Mouse (Mus musculus): Measurements from ENCODE around the gene Cfap54. TPM values are rescaled to one million over a fixed set of nuclear protein-coding genes. Genes with fewer than 3 reads are reported as not detected.
A peak's percentile ranks its signal among the peaks of the same experiment; 100 is the strongest.

The Cfap54 gene
- polyA plus RNA-seq, 1 experiment = 0.09 TPM

DNA sequence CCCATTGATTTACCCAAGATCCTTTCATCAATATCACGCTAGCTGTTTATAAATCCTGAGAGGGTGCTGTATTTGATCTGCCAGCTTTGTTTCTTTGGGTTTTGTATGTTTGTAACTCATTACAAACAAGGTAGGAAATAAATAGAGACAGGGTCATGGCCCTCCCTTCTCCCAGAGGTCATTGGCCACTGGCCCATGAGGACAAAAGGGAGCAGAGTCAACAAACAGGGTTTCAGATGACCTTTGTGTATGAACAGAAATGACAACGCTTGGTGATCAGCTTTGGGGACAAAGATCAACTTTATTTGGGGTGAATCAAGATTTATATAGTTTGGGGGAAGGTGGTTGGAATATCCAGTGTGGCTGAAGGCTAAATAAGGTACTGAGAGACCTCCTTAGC is 8.6 kb downstream of the Cfap54 start:
- H3K4me1 ChIP-seq (ENCODE audit: control insufficient read depth) = peaks cover 35% of the 10 kb centered on the region
- H3K4me3 ChIP-seq (replicated peaks) = no peak overlapping the region
- H3K36me3 ChIP-seq (ENCODE audit: control insufficient read depth) = no peaks in the 10 kb centered on the region
- TF ChIP-seq TAL1 (IDR thresholded peaks at IDR 0.05; ENCODE audit: low read length) = no peak
- TF ChIP-seq GATA1 (IDR thresholded peaks at IDR 0.05; ENCODE audit: low read length) = no peak
- H3K27me3 ChIP-seq (ENCODE audit: control insufficient read depth) = no peaks in the 10 kb centered on the region
- H3K9me3 ChIP-seq (ENCODE audit: control insufficient read depth, low read length) = no peaks in the 10 kb centered on the region

- peaks cover 32% of the 10 kb centered on the region for H3K4me1 ChIP-seq (ENCODE audit: control insufficient read depth)
- H3K36me3 ChIP-seq (ENCODE audit: control insufficient read depth) = no peaks in the 10 kb centered on the region
- TF ChIP-seq TAL1 (IDR thresholded peaks at IDR 0.05; ENCODE audit: low read length) (no peak), GATA1 (IDR thresholded peaks at IDR 0.05; ENCODE audit: low read length) (no peak)
- no peaks in the 10 kb centered on the region for H3K9me3 ChIP-seq (ENCODE audit: control insufficient read depth, low read length)
- no peak overlapping the region for H3K4me3 ChIP-seq (replicated peaks)
- no peaks in the 10 kb centered on the region for H3K27me3 ChIP-seq (ENCODE audit: control insufficient read depth)
These were observed 9.7 kb downstream of the Cfap54 start for GRCm38 (mm10) chr10:93071753-93072152.

DNA sequence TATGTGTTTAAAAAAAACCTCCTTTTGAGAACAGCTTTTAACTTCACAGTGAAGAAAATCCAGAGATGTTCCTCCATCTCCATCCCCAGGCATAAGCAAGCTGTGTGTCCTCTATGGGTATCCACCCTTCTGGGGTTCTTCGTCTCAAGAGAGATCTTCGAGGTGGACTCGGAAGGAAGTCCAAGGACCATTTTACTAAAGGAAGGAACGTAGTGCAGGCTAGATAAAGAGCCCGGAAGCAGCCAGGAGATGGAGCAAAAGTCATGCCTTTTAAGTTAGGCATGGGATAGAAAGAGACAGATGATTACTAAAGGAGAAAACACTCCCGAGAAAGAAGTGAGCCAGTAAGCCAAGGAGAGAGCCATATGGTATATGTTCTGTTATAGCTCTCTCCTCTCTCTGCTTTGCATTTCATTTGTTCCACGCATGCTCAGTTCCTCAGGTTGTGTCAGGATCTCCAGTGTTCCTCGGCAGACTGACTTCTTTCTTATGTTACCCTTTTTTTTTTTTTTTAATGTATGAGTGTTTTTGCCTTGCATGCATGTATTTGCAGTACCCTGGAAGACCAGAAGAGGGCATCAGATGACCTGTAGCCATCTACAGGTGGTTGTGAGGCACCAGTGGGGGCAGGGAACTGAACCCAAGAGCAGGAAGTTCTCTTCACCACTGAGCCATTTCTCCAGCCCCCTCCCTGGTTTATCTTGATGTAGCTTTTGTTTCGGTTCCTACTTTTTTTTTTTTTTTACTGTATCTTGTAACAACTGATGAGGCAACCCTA is 11.1 kb downstream of the Cfap54 start:
- H3K4me1 ChIP-seq (ENCODE audit: control insufficient read depth) = peaks cover 30% of the 10 kb centered on the region
- H3K36me3 ChIP-seq (ENCODE audit: control insufficient read depth) = no peaks in the 10 kb centered on the region
- no peaks in the 10 kb centered on the region for H3K9me3 ChIP-seq (ENCODE audit: control insufficient read depth, low read length)
- no peak for TF ChIP-seq TAL1 (IDR thresholded peaks at IDR 0.05; ENCODE audit: low read length)
- no peak for TF ChIP-seq GATA1 (IDR thresholded peaks at IDR 0.05; ENCODE audit: low read length)
- peak overlapping the region; percentile 49 for H3K4me3 ChIP-seq (replicated peaks)
- no peaks in the 10 kb centered on the region for H3K27me3 ChIP-seq (ENCODE audit: control insufficient read depth)

DNA sequence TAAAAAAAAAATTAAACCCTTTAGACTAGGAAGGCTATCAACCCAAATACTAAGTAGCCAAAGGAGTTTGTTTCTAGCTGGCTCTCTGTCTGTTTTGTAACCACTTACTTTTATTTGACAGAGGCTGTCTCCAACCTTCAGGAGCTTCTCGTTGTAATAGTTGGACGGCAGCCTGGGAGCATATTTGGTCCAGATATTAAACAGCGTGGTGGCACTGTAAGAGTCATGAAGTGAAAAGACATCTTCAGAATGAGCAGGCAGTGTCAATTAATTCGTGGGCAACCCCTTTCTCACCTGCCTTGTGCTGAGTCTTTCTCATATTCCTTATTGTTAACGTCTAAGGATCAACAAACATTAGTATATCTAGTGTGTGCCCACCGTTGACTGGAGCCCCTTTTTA is 11.7 kb downstream of the Cfap54 start:
- no peak overlapping the region for H3K4me3 ChIP-seq (replicated peaks)
- no peaks in the 10 kb centered on the region for H3K27me3 ChIP-seq (ENCODE audit: control insufficient read depth)
- H3K4me1 ChIP-seq (ENCODE audit: control insufficient read depth) = peaks cover 30% of the 10 kb centered on the region
- no peaks in the 10 kb centered on the region for H3K9me3 ChIP-seq (ENCODE audit: control insufficient read depth, low read length)
- H3K36me3 ChIP-seq (ENCODE audit: control insufficient read depth) = no peaks in the 10 kb centered on the region
- TF ChIP-seq TAL1 (IDR thresholded peaks at IDR 0.05; ENCODE audit: low read length) (no peak), GATA1 (IDR thresholded peaks at IDR 0.05; ENCODE audit: low read length) (no peak)

DNA sequence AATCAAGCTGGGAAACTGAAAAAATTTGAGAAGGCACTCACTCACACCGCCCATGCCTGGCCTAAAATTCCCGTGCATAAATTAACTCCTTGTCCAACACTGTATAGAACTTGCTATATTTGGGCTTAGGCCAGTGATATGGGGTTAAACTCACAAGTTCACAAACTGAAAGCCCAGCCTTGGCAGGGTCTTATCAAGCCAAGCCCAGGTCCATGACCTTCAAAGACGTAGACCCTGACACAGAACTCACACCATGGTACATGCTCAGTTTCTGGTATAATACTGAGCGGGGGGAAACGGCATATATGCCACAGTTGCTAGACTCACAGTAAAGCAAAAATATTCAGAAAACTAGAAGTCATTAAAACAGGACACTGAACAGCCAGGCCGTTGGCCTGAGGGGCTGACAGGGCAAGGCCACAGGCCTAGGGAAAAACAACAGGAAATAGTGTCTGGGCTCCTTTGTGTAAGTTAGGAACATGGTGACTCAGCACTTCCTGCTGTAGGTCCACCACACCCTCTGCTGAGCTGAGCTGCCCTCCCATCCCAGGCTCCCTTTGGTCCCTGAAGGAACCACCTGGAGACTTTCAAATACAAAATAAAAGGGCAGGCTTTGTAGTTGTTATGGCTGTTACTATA is 12.3 kb downstream of the Cfap54 start:
- H3K9me3 ChIP-seq (ENCODE audit: control insufficient read depth, low read length) = no peaks in the 10 kb centered on the region
- peaks cover 32% of the 10 kb centered on the region for H3K4me1 ChIP-seq (ENCODE audit: control insufficient read depth)
- no peaks in the 10 kb centered on the region for H3K36me3 ChIP-seq (ENCODE audit: control insufficient read depth)
- no peaks in the 10 kb centered on the region for H3K27me3 ChIP-seq (ENCODE audit: control insufficient read depth)
- H3K4me3 ChIP-seq (replicated peaks) = peak overlapping the region; percentile 3
- TF ChIP-seq TAL1 (IDR thresholded peaks at IDR 0.05; ENCODE audit: low read length) (no peak), GATA1 (IDR thresholded peaks at IDR 0.05; ENCODE audit: low read length) (no peak)

GRCm38 (mm10) chr10:93064973-93065372 is 16.4 kb downstream of the Cfap54 start:
- TF ChIP-seq GATA1 (IDR thresholded peaks at IDR 0.05; ENCODE audit: low read length) = no peak
- no peak for TF ChIP-seq TAL1 (IDR thresholded peaks at IDR 0.05; ENCODE audit: low read length)
- Histone ChIP-seq H3K27me3 (ENCODE audit: control insufficient read depth) (no peaks in the 10 kb centered on the region), H3K36me3 (ENCODE audit: control insufficient read depth) (no peaks in the 10 kb centered on the region), H3K9me3 (ENCODE audit: control insufficient read depth, low read length) (no peaks in the 10 kb centered on the region), H3K4me1 (ENCODE audit: control insufficient read depth) (peaks cover 25% of the 10 kb centered on the region), H3K4me3 (replicated peaks) (no peak overlapping the region)

- Histone ChIP-seq H3K4me1 (ENCODE audit: control insufficient read depth) (peaks cover 12% of the 10 kb centered on the region), H3K27me3 (ENCODE audit: control insufficient read depth) (no peaks in the 10 kb centered on the region), H3K4me3 (replicated peaks) (no peak overlapping the region), H3K36me3 (ENCODE audit: control insufficient read depth) (no peaks in the 10 kb centered on the region), H3K9me3 (ENCODE audit: control insufficient read depth, low read length) (no peaks in the 10 kb centered on the region)
- TF ChIP-seq GATA1 (IDR thresholded peaks at IDR 0.05; ENCODE audit: low read length) (no peak), TAL1 (IDR thresholded peaks at IDR 0.05; ENCODE audit: low read length) (no peak)
These were observed 17.8 kb downstream of the Cfap54 start for GRCm38 (mm10) chr10:93063576-93063975.

- Histone ChIP-seq H3K4me1 (ENCODE audit: control insufficient read depth) (peaks cover 8% of the 10 kb centered on the region), H3K4me3 (replicated peaks) (no peak overlapping the region)
These were observed 19.0 kb downstream of the Cfap54 start for GRCm38 (mm10) chr10:93062395-93062794.

GRCm38 (mm10) chr10:93053867-93054266 is 27.6 kb downstream of the Cfap54 start:
- peaks cover 2% of the 10 kb centered on the region; the same call in 1 of the 2 replicates for H3K4me1 ChIP-seq (ENCODE audit: control insufficient read depth)
- no peaks in the 10 kb centered on the region for H3K9me3 ChIP-seq (ENCODE audit: control insufficient read depth, low read length)
- no peaks in the 10 kb centered on the region for H3K27me3 ChIP-seq (ENCODE audit: control insufficient read depth)
- no peak overlapping the region for H3K4me3 ChIP-seq (replicated peaks)
- TF ChIP-seq GATA1 (IDR thresholded peaks at IDR 0.05; ENCODE audit: low read length) (no peak), TAL1 (IDR thresholded peaks at IDR 0.05; ENCODE audit: low read length) (no peak)
- H3K36me3 ChIP-seq (ENCODE audit: control insufficient read depth) = no peaks in the 10 kb centered on the region

More at GRCm38 (mm10) chr10:93062395-93062794, 19.0 kb downstream of the Cfap54 start:
- Histone ChIP-seq H3K9me3 (ENCODE audit: control insufficient read depth, low read length) (no peaks in the 10 kb centered on the region), H3K27me3 (ENCODE audit: control insufficient read depth) (no peaks in the 10 kb centered on the region), H3K36me3 (ENCODE audit: control insufficient read depth) (no peaks in the 10 kb centered on the region)
- TF ChIP-seq TAL1 (IDR thresholded peaks at IDR 0.05; ENCODE audit: low read length) (no peak), GATA1 (IDR thresholded peaks at IDR 0.05; ENCODE audit: low read length) (no peak)

All from erythroblast, embryonic 14.5 days (primary cell).